Mouse (Mus musculus) mature B cell (primary cell): ENCODE measurements around the gene Ccdc153.

Source experiments
- in situ Hi-C: fragments of 300-500 bp; cut with MboI; formaldehyde crosslinking; loops from 2 replicates; pipeline ENCODE4 v1.14.3; 2019

Gene Ccdc153

GRCm38 (mm10) chr9:44240911-44241310, 435 bp downstream of the Ccdc153 start:
- in situ Hi-C loops = no loop called here

GRCm38 (mm10) chr9:44241418-44241817, 942 bp downstream of the Ccdc153 start:
- in situ Hi-C loops = no loop called here

GRCm38 (mm10) chr9:44243621-44244020, 3.1 kb downstream of the Ccdc153 start:
- in situ Hi-C loops = no loop called here

GRCm38 (mm10) chr9:44247907-44248306, 7.4 kb downstream of the Ccdc153 start:
- in situ Hi-C loops = no loop called here

GRCm38 (mm10) chr9:44249181-44250146, 9.0 kb downstream of the Ccdc153 start:
- in situ Hi-C loops = no loop called here

GRCm38 (mm10) chr9:44250445-44250844, 10.0 kb downstream of the Ccdc153 start:
- in situ Hi-C loops = no loop called here

- in situ Hi-C loops = no loop called here
These were observed 10.8 kb downstream of the Ccdc153 start, which contains the start of gene Pdzd3 for GRCm38 (mm10) chr9:44251314-44251713. Pdzd3 (minus strand) TSS chr9:44251471.

- in situ Hi-C loops = no loop called here
These were observed 13.0 kb downstream of the Ccdc153 start for GRCm38 (mm10) chr9:44253441-44253840.

GRCm38 (mm10) chr9:44254508-44255135, 14.1 kb downstream of the Ccdc153 start:
- in situ Hi-C loops = no loop called here

- in situ Hi-C loops = no loop called here
These were observed 14.7 kb downstream of the Ccdc153 start for GRCm38 (mm10) chr9:44255136-44255521.

- in situ Hi-C loops = no loop called here
These were observed 15.7 kb downstream of the Ccdc153 start for GRCm38 (mm10) chr9:44256213-44256612.

GRCm38 (mm10) chr9:44259014-44259413, 18.5 kb downstream of the Ccdc153 start:
- in situ Hi-C loops = no loop called here

- in situ Hi-C loops = no loop called here
These were observed 20.9 kb downstream of the Ccdc153 start for GRCm38 (mm10) chr9:44261388-44261787.

- in situ Hi-C loops = no loop called here
These were observed 26.2 kb downstream of the Ccdc153 start for GRCm38 (mm10) chr9:44266478-44267226.

GRCm38 (mm10) chr9:44267319-44268026, 27.0 kb downstream of the Ccdc153 start:
- in situ Hi-C loops = no loop called here

GRCm38 (mm10) chr9:44268027-44268360, 27.5 kb downstream of the Ccdc153 start:
- in situ Hi-C loops = no loop called here

- in situ Hi-C loops = no loop called here
These were observed 28.0 kb downstream of the Ccdc153 start, which contains the start of gene Nlrx1 for GRCm38 (mm10) chr9:44268432-44268831. Nlrx1 (minus strand) TSS chr9:44268599.

GRCm38 (mm10) chr9:44269077-44269476, 28.6 kb downstream of the Ccdc153 start:
- in situ Hi-C loops = no loop called here

- in situ Hi-C loops = loop anchor here (5.0 kb wide), 1 partner anchor 143 kb away; no protein-coding TSS in a partner anchor
These were observed 29.5 kb downstream of the Ccdc153 start for GRCm38 (mm10) chr9:44269973-44270372.

- in situ Hi-C loops = no loop called here
These were observed 42.7 kb downstream of the Ccdc153 start for GRCm38 (mm10) chr9:44283183-44283582.

GRCm38 (mm10) chr9:44286256-44286850, 45.9 kb downstream of the Ccdc153 start:
- in situ Hi-C loops = no loop called here
